Mouse (Mus musculus): ENCODE measurements around the gene Fdps.

DNA sequence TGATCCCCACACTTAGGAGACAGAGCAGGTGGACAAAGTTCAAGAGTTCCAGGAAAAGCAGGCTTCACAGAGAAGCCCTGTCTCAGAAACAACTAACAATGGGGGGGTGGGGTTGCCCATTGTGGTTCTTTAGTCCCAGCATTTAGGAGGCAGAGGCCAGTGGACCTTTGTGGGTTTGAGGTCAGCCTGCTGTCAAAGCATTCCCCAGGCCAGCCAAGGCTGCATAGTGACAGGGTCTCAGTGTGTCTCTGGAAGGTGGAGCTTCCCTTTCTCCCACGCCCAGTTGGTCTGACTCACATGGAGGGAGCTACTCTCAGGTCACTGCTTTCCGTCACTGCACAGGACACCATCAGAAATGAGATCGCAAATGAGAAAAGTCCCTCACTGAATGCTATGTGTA is 40.1 kb downstream of the Fdps start:
- no peak for TF ChIP-seq CTCF (IDR thresholded peaks at IDR 0.05; ENCODE audit: borderline replicate concordance, insufficient read depth, low read length)
- no peak for TF ChIP-seq POLR2A (IDR thresholded peaks at IDR 0.05; ENCODE audit: low read depth, low read length)
